Mouse (Mus musculus) embryonic facial prominence, embryonic 14.5 days (tissue): ENCODE data around the gene Gm11084. TPM values are rescaled to one million over a fixed set of nuclear protein-coding genes. Genes with fewer than 3 reads are reported as not detected.

ENCODE experiments used
- ATAC-seq: fragments of 200-750 bp; cut with Nextera tagmentation; 2 replicates; pipeline ENCODE4 v1.8.0; 2017; ENCODE audit warnings: low read depth, moderate number of reproducible peaks, moderate TSS enrichment
- DNase-seq: peaks from one replicate; pipeline ENCODE4 v3.0.0-alpha.2; 2015; ENCODE audit warnings: low spot score
- H3K27ac ChIP-seq: fragments of 300-500 bp; sonication (generic); replicated peaks from 2 replicates; pipeline ENCODE4 v1.5.1; 2014; ENCODE audit warnings: low read depth, mild to moderate bottlenecking, low read length, moderate library complexity
- H3K27me3 ChIP-seq: fragments of 300-500 bp; sonication (generic); replicated peaks from 2 replicates; pipeline ENCODE4 v1.6.1; 2014; ENCODE audit warnings: low read length; ENCODE audit not compliant: control insufficient read depth, insufficient read depth
- H3K36me3 ChIP-seq: fragments of 300-500 bp; sonication (generic); 2 replicates; pipeline ENCODE4 v1.6.1; 2014; ENCODE audit warnings: low read length, mixed read lengths; ENCODE audit not compliant: control insufficient read depth, insufficient read depth
- H3K4me1 ChIP-seq: fragments of 300-500 bp; sonication (generic); 2 replicates; pipeline ENCODE4 v1.6.1; 2014; ENCODE audit warnings: antibody characterized with exemption, low read length; ENCODE audit not compliant: control insufficient read depth, insufficient read depth
- H3K4me2 ChIP-seq: fragments of 300-500 bp; sonication (generic); 2 replicates; pipeline ENCODE4 v1.6.1; 2014; ENCODE audit warnings: low read depth, mild to moderate bottlenecking, low read length, moderate library complexity, mixed read lengths
- H3K4me3 ChIP-seq: fragments of 300-500 bp; sonication (generic); 2 replicates; pipeline ENCODE4 v1.5.1; 2014; ENCODE audit warnings: low read depth, mild to moderate bottlenecking, low read length
- H3K9ac ChIP-seq: fragments of 300-500 bp; sonication (generic); 2 replicates; pipeline ENCODE4 v1.6.1; 2014; ENCODE audit warnings: low read depth, mild to moderate bottlenecking, low read length, moderate library complexity, mixed read lengths
- H3K9me3 ChIP-seq: fragments of 300-500 bp; sonication (generic); 2 replicates; pipeline ENCODE4 v1.6.1; 2016; ENCODE audit warnings: low read length; ENCODE audit not compliant: control insufficient read depth
- WGBS: fragments of 180-500 bp; shearing (Covaris S2); extraction: QIAGEN DNeasy Blood & Tissue Kit; methylation state at CpG from one replicate; pipeline ENCODE4 v1.1.7; 2014; 5-methylcytosine and 5-hydroxymethylcytosine counted together
- polyA plus RNA-seq: library from polyadenylated mRNA; unstranded; fragments of >200 nt; fragmentation: Nextera tagmentation; extraction: Ambion mirVana; gene quantifications from 2 replicates; pipeline ENCODE4 v1.2.1, GENCODE M21; 2014

Gene Gm11084
- polyA plus RNA-seq, result not detected in 2 replicates

DNA sequence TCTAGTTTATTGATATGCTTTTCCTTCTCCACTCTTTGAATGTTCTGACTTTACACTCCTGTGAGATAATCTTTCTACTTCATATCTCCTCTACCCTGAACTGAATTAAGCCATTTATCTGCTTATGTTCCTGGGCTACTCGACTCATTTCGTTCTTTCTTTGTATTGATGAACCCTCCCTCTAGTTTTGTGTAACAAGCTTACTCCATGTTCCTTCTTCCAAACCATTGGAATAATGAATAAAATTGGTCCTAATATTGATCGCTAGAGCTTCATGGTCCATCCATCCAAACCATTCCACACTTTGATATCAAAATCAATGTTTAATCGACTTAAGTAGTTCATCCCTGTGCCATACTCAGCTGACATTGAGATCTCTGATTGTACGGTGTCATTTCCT is at the start of gene Gm11084:
TSS of gene Gm11084 (minus strand) at position 101 of the 400 bp plus-strand sequence.
- WGBS, result 87% methylated on average over 5 of the region's 5 CpGs
- ATAC-seq (no peak), DNase-seq (no peak)
- no peaks in the 10 kb centered on the region for H3K27me3 ChIP-seq
- no peak within 1 kb of the TSS for H3K4me2 ChIP-seq
- peaks cover 11% of the 10 kb centered on the region; the same call in 1 of the 2 replicates for H3K9me3 ChIP-seq
- H3K4me1 ChIP-seq, result 0 out of 2 replicates have a peak, but pooled peaks cover under 1% of the 10 kb centered on the region
- H3K36me3 ChIP-seq, result peaks cover 10% of the 10 kb centered on the region; the same call in 1 of the 2 replicates
- no peak within 1 kb of the TSS for H3K4me3 ChIP-seq
- H3K27ac ChIP-seq, result no peak within 1 kb of the TSS
- no peak within 1 kb of the TSS for H3K9ac ChIP-seq

DNA sequence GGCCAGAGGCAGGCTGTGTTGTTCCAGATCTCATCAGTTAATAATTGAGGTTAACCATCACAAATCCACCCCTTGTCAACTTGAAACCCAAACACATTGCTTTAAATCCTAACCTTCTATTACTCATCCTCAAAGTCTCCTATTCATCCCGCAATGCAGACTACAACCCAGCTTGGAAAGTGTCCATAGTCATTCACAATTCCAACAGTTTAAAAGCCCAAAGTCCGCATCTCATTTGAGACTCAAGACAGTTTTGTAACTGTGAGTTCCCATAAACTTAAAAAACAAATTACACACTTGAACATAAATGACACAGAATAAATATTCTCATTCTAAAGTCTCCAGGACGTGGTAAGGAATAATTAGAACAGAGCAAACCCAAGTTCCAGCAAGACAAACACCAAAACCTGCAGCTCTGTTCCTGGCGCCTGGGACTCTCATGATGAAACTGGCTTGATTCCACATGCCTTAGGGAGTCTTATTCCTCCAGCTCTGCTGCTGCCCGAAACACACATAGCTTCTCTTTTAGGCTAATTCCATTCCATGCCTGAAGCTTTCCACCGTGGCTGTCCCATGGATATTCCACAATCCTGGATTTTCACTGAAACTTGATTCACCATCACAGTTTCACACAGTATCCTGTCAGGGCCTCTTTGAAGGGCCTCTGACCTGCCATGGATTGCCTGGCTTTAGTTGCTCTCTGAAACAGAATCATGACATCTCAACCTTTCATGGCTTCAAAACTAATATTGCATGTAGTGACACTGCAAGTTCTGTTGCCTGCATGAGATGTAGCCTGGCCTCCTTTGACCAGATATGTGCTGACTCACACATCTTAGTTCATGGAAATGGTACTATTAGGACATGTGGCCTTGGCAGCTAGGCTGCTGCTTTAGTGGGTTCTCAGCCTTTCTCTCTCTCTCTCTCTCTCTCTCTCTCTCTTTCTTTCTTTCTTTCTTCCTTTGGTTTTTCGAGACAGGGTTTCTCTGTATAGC is 44.8 kb upstream of the Gm11084 start:
- no peak for ATAC-seq
- H3K27ac ChIP-seq, result no peak overlapping the region
- no peak overlapping the region for H3K9ac ChIP-seq

DNA sequence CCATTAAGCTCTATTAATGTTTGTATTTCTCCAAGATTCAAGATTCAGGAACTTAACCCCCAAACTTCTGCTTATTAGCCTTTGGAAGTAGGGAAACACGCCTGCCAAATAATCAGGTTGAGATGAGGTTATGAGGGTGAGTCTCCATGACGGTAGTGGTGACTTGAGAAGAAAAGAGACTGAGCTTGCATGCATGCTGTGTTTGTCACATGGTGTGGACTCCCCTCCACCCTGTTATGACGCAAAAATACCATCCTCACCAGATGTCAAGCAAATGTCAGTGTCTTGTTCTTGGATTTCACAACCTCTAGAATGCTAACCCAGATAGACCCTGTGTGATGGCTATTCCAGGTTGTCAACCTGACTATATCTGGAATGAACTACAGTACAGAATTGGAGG is 43.3 kb upstream of the Gm11084 start:
- Histone ChIP-seq H3K27ac (no peak overlapping the region), H3K4me2 (no peak overlapping the region), H3K4me1 (no peaks in the 10 kb centered on the region), H3K4me3 (no peak overlapping the region), H3K9me3 (no peaks in the 10 kb centered on the region), H3K36me3 (no peaks in the 10 kb centered on the region), H3K27me3 (no peaks in the 10 kb centered on the region), H3K9ac (no peak overlapping the region)
- WGBS, result 90% methylated on average over 3 of the region's 3 CpGs
- DNase-seq (no peak), ATAC-seq (no peak)

More for the DNA sequence above, 44.8 kb upstream of the Gm11084 start:
- H3K36me3 ChIP-seq, result no peaks in the 10 kb centered on the region
- peak; percentile 33 for DNase-seq
- H3K27me3 ChIP-seq, result no peaks in the 10 kb centered on the region
- H3K4me3 ChIP-seq, result no peak overlapping the region
- no peaks in the 10 kb centered on the region for H3K4me1 ChIP-seq
- H3K4me2 ChIP-seq, result no peak overlapping the region
- 66% methylated on average over 7 of the region's 7 CpGs for WGBS
- no peaks in the 10 kb centered on the region for H3K9me3 ChIP-seq

DNA sequence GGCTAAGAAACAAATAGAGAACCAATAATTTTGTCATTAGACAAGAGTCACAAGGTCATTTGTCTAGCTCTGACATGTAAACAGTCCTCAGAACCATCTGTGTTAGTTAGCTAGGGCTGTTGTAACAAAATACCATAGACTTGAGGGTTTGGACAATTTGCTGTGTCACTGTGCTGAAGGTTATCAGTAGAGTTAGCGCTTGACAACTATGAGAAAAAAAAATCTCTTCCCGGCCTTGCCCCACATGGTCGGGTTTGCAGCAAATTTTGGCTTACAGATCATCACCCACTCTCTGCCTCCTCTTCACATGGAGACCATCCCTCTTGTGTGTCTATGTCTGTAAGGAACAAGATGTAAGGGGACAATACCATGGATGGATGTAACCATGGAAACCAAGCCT is 41.5 kb upstream of the Gm11084 start:
- H3K4me3 ChIP-seq, result no peak overlapping the region
- no peaks in the 10 kb centered on the region for H3K4me1 ChIP-seq
- no peak overlapping the region for H3K4me2 ChIP-seq
- H3K27ac ChIP-seq, result no peak overlapping the region
- DNase-seq, result no peak
- 72% methylated on average over 3 of the region's 3 CpGs for WGBS
- H3K36me3 ChIP-seq, result no peaks in the 10 kb centered on the region
- ATAC-seq, result no peak
- H3K27me3 ChIP-seq, result no peaks in the 10 kb centered on the region
- no peaks in the 10 kb centered on the region for H3K9me3 ChIP-seq
- no peak overlapping the region for H3K9ac ChIP-seq

- DNase-seq (peak; percentile 64), ATAC-seq (no peak)
- Histone ChIP-seq H3K9ac (no peak overlapping the region), H3K9me3 (no peaks in the 10 kb centered on the region), H3K4me1 (no peaks in the 10 kb centered on the region), H3K4me3 (no peak overlapping the region), H3K27me3 (no peaks in the 10 kb centered on the region), H3K27ac (no peak overlapping the region), H3K4me2 (no peak overlapping the region), H3K36me3 (no peaks in the 10 kb centered on the region)
- WGBS, result 25% methylated on average over 3 of the region's 3 CpGs
Observed at GRCm38 (mm10) chr2:73027126-73027525, 40.6 kb upstream of the Gm11084 start.

GRCm38 (mm10) chr2:73023803-73024202 is 37.3 kb upstream of the Gm11084 start:
- 43% methylated on average over 6 of the region's 6 CpGs for WGBS
- H3K36me3 ChIP-seq, result no peaks in the 10 kb centered on the region
- H3K27ac ChIP-seq, result no peak overlapping the region
- H3K9me3 ChIP-seq, result no peaks in the 10 kb centered on the region
- no peak overlapping the region for H3K9ac ChIP-seq
- H3K4me2 ChIP-seq, result no peak overlapping the region
- no peaks in the 10 kb centered on the region for H3K27me3 ChIP-seq
- no peak for ATAC-seq
- H3K4me1 ChIP-seq, result no peaks in the 10 kb centered on the region
- H3K4me3 ChIP-seq, result no peak overlapping the region
- DNase-seq, result no peak

DNA sequence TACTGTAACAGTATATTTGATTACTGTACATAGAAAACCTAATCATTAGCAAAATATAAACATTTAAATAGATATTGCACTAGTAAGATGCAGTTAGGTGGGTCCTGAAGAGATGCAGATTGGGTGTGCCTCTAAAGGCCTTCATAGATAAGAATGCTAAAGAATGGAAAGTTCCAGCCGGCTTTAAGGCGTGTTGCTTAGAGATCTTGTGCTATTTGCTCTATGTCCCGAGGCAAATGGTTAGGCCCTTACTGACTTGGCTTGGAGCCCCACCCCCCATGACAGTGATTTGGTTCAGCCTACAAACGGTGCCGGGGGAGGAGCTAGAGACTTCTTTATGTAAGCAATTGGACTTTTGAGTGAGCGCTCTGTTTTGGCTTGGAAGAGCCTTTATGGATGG is 34.5 kb upstream of the Gm11084 start:
- H3K4me3 ChIP-seq, result no peak overlapping the region
- no peaks in the 10 kb centered on the region for H3K4me1 ChIP-seq
- WGBS, result 74% methylated on average over 6 of the region's 6 CpGs
- H3K36me3 ChIP-seq, result no peaks in the 10 kb centered on the region
- H3K27me3 ChIP-seq, result no peaks in the 10 kb centered on the region
- H3K4me2 ChIP-seq, result no peak overlapping the region
- H3K9me3 ChIP-seq, result no peaks in the 10 kb centered on the region
- no peak overlapping the region for H3K9ac ChIP-seq
- ATAC-seq (no peak), DNase-seq (no peak)
- no peak overlapping the region for H3K27ac ChIP-seq

- 69% methylated on average over 9 of the region's 9 CpGs for WGBS
- H3K4me2 ChIP-seq, result no peak overlapping the region
- H3K9ac ChIP-seq, result no peak overlapping the region
- H3K4me3 ChIP-seq, result no peak overlapping the region
- no peak overlapping the region for H3K27ac ChIP-seq
- H3K9me3 ChIP-seq, result no peaks in the 10 kb centered on the region
- H3K36me3 ChIP-seq, result no peaks in the 10 kb centered on the region
- no peaks in the 10 kb centered on the region for H3K27me3 ChIP-seq
- ATAC-seq (no peak), DNase-seq (no peak)
- H3K4me1 ChIP-seq, result no peaks in the 10 kb centered on the region
Observed at GRCm38 (mm10) chr2:73019371-73020146, 33.0 kb upstream of the Gm11084 start.
